Mouse (Mus musculus): ENCODE data around the gene Ccdc141.
"Not testable (repeated sequence)": the region's sequence is repeated elsewhere in the genome, so short reads cannot be mapped to it uniquely, and the experiment has no call there.

Gene Ccdc141

DNA sequence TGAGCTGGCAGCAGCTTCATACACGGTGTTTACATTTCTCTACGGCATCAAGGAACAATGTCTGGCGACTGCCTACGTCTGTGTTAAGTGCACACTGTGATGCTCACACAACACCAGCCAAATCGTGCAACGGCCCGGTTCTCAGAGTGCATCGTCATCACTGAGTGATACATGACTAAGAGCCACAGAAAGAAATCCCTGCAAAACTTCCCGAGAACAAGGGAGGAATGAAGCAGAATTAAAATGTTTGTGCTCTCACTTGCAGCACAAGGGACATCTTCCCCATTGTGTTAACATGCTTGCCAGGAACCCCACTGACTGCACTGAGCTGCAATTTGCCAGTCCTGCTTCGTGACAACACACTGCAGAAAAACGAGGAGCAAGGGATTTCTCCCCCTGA is 114.1 kb downstream of the Ccdc141 start:
- DNase-seq = peak; percentile 37 to 63

DNA sequence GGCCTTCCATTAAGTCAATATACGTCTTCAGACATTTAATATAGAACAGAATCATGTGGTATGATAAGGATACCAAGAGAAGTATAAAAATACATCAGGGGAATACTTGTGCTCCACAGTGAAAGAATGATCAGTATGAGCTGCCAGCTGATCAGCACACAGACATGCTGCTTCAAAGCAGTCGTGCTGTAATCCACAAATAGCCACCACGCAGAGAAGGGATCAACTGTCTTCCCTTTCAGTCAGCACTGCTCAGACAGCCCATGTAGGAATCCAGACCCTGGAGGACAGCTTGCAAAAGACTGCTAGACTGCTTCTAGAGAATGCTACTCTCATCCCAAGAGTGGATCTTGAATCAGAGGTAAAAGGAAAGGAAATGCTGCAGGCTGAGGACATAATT is 127.5 kb downstream of the Ccdc141 start:
- DNase-seq = no peak

DNA sequence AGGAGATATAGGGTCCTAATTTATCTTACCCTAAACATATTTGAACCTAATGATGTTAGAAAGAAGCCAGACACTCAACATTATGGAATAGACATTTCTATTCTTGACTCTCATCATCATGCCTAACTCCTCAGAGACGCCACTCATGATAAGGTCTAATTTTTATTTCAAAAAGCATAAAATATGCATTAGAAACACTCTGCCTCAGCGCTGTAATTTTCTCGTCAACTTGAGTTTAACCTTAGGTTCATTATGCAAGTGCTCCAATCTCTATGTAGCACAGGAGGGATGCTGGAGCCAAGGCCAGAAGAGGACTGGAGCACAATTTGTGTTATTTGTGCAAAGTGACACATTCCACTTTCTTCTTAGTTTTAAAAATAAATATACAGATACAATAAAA is 130.8 kb downstream of the Ccdc141 start:
- no peak for DNase-seq

DNA sequence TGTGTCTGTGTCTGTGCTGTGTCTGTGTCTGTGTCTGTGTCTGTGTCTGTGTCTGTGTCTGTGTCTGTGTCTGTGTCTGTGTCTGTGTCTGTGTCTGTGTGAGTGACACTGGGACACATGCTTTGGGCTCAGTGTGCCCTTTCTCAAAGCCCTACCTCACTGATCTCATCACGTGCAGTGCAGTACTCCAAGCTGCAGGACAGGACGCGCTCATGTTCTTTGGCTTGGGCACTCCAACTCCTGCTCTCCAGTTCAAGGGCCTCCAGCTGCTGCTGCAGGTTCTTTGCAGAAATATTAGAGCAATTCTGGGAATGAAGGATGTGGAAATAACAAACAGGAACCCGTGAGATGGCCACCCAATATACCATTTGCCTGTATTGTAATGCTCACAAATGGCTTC is 131.2 kb downstream of the Ccdc141 start:
- no peak for DNase-seq

DNA sequence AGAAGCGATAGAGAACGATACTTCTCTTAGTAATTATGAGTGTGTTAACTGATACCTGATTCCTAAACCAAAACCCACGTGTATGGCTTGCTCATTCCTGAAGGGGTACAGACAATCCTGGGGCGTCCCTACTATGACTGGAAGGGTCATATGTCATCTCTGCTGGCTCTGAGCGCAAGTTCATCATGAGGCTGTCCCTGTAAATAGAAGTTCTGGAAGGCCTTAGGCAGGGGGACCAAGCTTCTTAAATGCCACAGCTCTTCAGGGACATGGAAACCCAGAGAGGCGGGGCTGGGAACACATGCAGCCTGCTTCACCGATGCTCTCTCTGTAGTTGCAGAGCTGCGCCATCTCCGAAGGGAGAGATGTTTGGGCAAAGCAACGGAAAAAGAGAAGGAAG is 133.2 kb downstream of the Ccdc141 start:
- no peak for DNase-seq

DNA sequence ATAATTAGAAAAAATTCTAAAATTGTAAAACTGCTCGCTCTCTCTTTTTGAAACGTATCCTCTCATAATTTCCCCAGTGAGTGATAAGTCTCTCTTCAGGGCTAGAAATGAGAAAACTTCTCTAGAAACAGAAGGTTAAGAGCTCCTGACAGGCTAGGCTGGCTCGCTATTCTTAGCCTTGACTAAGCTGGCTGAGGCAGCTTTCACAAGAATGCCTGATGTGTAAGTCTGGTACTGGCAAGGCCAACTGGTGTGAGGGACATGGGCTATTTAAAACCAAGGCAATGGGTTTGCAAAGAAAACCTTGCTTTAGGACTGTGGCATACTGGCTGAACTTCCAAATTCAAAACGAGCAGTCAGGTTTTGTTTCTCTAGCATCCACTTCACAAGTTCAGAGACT is 136.3 kb downstream of the Ccdc141 start:
- DNase-seq = no peak

DNA sequence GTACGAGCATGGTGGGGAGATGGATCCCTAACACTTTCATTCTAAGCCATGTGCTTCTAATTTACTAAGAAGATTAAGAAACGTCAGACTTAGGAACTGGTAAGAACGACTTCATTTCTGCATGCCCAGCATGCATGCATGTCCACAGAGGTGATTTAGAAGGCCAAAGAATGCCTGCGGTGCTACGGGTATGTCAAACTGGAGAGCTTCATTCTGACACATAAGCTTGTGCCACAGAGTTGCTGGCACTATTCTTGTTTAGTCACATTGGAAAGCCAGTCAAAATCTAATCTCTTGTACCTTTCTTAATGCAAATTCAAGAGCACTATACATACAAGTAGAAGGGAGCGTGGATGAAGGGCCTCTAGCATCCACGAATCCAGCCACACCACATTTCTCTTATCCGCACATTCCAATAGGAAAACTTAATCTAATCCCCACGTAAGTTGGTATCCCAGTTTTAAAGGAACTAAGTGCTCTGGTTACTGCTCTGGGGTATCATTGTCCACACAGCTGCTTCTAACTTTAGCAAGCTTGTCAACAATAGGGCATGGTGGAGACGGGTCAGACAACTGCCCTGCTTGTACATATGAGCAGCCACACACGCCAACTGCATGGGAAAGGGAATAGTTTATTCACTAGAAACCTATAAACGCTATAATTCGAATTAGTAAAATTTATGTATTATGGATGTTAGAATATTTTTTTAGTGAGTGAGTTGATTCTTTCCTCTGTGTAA is 136.9 kb downstream of the Ccdc141 start:
- no peak for DNase-seq

DNA sequence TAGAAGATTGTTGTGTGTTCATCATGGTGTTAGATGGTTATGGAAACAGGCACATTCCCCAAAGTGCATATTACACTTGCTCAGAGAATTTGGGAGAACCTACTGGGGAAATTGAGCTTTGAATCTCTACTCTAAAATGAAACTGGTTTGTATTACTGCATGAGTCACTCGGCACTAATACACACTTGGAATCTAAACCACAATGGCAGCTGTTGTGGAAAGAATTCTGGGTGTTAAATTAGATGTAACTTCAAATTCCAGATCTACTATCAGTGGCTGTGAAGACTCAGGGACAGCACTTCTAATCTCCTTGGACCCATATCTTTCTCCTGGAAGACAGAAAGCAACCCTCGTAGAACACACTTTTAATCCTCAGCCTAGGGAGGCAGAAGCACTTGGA is 149.8 kb downstream of the Ccdc141 start:
- DNase-seq = no peak

DNA sequence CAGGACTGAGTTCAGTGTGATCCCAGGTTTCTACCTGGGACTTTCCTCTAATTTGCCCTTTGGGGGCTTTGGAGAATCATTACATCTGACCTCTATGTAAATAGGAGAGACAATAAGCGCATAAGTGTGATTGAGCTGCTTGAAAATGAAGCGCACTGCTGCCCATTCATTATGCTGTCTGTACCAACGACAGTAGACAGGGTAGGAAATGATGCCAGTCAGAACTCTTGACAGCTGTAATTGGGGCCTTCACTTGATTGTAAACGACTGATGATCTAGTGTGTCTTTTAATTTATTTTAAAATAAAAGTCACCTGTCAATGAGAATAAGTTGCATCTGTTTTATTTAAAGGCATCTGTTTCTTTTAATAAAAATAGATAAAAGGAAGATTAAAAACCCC is 152.7 kb downstream of the Ccdc141 start:
- DNase-seq = no peak

DNA sequence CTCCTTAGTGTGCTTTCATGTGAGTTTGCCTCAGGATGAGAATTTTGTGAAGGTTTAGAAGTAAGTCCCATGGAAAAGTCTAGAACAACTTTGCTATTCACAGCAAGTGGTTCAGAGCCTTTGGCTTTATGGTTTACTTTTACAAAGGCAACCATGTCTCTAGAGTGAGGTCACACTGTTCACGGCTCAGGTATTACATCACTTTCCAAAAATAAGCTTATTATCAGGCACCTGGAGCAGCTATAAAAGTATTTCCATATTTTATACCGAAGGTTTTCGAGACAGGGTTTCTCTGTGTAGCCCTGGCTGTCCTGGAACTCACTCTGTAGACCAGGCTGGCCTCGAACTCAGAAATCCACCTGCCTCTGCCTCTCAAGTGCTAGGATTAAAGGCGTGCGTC is 157.0 kb downstream of the Ccdc141 start:
- not testable (repeated sequence) for DNase-seq

DNA sequence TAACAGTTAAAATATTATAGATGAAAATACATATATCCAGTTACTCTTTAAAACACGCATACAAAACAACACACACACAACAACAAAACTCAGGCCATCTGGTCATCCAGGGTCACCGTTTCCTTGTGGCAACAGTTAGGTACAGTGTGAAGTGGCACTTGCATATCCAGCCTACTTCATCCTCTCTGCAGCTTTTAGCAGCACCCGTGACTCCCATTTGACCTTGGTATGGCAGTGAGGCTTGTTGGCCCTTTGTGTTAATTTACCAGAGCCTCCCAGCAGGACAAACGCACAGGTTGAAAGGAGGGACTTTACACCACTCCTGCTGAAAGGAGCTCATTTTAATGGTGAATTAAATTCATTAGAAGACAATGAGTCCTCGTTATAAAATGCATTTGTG is 158.5 kb downstream of the Ccdc141 start:
- no peak for DNase-seq

DNA sequence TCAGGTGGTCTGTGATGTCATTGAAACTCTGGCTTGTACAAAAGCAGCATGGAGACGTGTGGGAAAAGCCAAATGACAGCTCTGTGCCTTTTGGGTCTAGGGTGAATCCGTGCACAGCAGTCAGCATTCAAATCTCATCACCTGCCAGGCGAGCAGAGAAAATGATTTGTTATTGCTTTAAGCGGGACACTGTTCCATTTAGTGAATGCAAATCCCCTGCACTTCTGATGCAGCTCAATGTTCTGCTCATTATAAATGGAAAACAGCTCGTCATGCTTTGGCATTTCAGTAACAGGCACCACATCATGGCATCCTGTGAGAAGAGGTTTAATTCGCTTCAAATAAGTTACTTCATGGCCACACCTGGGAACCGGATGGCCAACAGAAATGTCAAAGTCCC is 163.4 kb downstream of the Ccdc141 start:
- no peak for DNase-seq

DNA sequence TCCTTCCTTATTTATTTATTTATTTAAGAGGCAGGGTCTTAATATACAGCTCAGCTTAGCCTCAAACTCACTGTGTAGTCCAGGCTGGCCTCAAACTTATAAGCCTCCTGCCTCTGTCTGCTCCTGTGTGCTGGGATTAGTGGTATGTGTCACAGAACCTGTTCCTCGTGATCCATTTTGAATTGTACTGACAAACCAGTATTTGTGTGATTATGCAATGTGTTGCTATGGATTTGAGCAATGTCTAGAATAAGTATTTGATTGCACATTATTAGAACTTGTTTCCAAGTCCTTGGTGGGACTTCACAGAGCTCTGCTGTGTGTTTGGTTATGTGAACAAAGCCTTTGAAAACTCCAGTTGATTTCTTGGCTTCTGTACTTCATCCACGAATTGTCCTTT is 167.3 kb downstream of the Ccdc141 start:
- DNase-seq = no peak

DNA sequence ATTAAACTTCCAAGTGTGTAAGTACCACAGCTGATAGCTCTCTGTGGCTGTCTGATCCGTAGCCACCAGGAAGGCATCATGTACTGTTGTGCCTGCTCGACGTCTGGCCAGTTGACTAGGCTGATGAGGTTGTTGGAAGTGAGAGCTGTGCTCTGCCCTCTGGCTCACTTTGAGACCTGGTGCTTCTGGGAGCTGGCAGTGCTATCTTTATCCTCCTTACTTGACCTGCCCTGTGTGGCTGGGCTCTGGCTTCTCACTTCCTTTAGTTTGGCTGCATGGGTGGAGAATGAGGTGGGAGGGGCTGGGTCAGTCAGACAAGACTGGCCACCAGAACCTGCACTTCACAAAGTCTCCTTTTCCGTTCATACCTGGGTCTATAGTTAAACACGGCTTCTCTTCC is 172.1 kb downstream of the Ccdc141 start:
- no peak for DNase-seq

DNA sequence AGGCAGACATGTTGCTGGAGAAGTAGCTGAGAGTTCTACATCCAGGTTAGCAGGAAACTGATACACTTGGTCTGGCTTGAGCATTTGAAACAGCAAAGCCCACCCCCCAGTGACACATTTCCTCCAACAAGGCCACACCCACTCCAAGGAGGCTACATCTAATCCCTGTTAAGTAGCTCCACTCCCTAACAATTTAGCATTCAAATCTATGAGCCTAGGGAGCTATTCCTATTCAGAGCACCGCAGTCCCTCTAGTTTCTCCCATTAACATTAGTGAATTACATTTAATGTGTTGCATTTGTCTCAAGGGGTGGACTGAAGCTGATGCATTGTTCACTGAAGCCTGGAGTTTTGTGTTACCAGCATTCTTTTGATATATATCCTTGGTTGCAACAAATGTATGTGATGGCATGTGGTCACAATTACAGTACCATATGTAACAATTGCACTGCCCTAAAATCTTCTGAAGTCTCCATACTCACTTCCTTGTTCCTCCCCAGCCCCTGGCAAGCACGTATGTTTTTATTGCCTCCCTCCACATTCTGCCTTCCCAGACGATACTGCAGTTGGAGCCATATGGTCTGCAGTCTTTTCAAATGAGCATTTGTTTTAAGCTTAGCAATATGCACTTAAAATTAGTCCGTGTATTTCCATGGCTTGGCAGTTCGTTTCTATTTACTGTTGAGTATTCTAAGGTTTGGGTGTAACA is 177.8 kb downstream of the Ccdc141 start:
- DNase-seq = no peak

DNA sequence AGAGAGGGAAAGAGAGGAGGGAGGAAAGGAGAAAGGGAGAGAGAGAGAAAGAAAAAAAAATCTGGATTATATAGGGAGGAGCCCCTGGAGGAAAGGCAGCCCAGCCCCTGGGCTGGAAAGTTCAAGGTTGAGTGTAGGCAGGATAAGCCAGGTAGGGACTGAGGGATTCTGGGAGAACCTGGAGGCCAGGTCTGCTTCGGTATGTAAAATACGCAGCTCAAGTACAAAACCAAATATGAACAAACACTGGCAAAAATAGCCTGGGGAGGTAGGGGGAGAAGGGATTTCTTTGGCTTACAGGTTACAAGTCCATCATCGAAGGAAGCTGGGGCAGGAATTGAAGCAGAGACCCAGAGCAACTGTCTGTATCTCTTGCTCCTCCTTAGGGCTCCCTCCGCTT is 183.1 kb downstream of the Ccdc141 start:
- DNase-seq = no peak

DNA sequence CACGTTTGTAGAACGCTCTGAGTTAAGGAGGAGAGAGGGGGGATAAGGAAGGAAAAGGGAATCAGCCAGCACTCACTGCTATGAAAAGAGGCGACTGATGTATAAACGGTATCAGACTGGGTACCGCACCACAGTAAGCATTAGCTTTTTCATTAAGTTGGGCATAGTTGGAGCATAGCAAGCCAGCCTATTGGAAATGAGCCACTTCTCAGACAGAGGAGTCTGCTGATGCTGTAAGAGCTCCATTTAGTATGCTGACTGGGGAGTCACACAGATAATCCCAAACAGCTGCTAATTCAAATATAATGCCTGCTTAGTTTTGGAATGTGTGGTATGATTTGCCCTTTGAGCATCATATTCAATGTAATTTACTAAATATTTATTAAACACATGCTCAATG is 186.1 kb downstream of the Ccdc141 start:
- no peak for DNase-seq

DNA sequence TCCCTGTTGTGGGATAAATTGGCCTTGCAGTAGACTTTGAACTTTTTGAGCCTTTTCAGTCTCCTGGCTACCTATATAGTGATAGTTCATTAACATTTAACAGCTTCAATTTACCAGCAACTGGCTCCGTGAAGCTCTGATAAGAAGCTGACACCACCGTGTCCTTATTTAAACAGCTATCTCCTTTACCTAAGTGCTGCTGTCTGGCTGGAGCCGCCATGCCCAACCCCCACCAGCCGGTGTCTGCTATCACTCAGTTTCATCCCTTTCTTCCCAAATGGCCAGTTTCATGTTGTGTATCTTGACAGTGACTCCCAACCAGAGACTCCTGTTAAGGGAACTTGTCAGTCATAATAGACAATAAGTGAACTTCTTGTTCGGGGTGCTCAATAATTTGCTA is 186.8 kb downstream of the Ccdc141 start:
- DNase-seq = no peak

DNA sequence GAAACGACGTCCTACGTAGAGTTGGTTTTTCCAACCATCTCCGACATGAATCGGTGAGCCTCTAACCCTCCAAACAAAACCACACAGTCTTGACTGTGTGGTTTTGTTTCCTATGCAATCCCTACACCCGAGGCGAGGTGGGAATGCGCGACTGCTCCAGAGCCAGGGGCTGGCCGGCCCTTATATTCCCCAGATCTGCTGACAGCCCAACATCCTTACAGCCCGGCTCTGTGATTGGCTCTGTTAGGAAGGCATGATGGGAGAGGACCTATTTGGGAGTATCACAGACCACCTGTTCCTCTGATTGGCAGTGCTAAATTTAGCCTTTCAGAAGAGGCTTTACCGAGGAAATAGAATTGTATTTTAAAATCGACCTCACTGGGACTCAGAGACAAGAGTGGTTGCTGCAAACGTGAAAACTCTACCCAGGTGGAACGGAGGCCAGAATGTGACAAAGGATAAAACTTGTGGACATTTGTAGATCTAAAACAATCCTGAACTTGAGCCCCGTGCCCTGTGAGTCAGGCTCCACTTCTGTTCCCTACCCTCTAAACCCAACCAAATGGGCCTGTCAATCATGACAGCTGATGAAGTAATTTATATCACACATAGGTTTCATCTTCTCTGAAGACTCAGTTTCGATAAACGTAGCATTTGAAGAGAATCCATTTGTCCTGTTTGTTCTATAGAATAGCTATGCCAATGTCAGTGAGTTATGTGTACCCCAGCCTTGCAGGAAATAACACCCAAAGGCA is 187.9 kb downstream of the Ccdc141 start, which contains the start of gene Ttn:
TSS of gene Ttn (minus strand) at position 157 of the 755 bp plus-strand sequence.
- DNase-seq = no peak

DNA sequence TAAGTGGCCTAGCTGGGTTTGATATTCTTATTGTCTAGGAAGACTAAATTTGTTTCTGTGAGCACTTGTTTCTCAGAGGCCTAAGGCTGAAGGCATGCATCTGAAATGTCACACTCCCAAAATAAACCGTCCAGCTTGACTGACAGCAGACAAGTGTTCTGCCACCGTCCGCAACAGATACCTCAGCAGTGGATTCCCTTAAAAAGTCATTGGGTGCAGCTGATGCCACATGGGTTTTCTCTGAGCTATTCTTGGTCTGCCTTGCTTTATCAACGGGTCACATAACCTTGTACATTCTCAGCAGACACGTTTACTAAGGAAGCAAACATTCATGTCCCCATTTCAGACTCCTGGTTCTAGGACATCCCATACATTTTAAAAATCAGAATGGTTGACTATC is 188.7 kb downstream of the Ccdc141 start:
- no peak for DNase-seq

DNA sequence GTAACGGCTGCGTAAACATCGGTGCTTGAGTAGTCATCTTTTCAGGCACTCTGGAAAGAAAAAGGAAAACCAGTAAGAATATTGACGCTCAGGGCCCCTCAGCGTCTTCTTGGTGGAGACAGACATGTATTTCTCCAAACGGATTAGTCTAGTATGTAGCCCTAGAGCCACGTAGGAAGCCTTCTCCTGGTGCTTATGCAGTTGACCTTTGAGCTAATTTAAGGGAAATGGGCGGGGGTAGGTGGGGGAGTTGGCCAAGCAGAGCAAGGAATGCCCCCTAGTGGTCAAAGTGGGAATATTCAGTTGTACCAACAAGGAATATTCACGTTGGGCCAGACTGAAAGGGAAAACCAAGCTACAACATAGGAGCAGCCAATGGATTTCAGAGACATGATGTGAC is 190.3 kb downstream of the Ccdc141 start:
- DNase-seq = peak in 1 of 2 experiments; percentile 12

DNA sequence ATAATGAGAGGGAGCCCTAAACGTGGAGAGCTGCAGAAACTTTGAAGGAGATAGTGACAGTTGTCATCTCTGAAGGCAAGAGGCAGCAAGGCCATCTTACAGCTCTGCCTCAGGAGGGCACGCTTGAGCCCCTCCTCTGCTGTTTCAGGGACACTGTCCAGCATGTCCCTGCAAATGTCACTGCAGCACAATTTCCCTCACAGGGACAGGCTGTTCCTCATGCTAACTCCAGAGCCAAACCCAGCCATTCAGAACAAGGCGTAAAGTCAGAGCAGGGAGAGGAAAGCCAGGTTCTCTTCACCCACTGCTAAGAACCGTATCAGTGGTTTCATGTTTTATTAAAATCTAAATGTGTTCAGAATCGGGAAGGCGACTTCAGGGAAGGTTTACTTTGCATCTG is 192.8 kb downstream of the Ccdc141 start:
- no peak for DNase-seq

DNA sequence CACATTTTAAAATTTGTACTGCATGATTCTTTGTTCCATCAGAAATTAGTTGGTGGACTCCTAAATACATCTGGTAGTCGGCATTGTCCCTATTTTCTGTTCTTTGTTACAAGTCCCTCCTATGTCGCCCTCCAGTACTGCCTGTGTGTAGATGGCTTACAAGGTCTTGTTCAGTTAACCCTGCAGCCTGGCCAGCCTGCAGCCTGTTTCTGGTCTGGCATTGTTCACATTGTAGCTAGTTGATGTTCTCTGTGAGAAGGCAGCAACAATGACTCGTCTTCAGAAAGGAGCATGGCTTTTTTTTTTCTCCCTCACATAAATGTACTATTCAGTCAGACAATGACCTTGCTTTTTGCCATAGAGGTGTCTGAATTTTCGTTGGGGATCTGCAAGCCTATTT is 198.4 kb downstream of the Ccdc141 start:
- no peak for DNase-seq

DNA sequence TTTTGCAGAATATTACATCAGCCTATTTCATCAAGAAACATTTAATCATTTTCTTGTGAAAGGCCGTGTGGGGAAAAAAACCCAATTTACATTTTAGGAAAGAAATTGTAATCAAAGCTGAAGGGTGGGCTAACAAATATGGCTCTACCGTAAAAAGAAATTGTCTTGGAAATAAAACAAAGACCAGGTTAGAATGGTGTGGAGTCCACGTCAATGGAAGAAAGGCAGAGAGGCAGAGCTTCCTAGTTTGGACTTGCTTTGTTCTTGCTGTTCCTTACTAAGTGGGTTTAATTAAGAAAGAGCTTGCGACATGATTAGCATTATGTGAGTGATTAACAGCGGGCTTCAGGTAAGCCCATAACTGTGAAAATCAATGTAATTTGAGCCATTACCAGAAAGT is 199.4 kb downstream of the Ccdc141 start:
- DNase-seq = no peak

All from cerebellum, postnatal 25 days (tissue).